Mouse (Mus musculus) thymus, postnatal 25 days (tissue): Measurements from ENCODE around the gene Ccdc13.

Source experiments
- DNase-seq: peaks from one replicate; pipeline ENCODE4 v3.0.0; 2022

Gene Ccdc13

DNA sequence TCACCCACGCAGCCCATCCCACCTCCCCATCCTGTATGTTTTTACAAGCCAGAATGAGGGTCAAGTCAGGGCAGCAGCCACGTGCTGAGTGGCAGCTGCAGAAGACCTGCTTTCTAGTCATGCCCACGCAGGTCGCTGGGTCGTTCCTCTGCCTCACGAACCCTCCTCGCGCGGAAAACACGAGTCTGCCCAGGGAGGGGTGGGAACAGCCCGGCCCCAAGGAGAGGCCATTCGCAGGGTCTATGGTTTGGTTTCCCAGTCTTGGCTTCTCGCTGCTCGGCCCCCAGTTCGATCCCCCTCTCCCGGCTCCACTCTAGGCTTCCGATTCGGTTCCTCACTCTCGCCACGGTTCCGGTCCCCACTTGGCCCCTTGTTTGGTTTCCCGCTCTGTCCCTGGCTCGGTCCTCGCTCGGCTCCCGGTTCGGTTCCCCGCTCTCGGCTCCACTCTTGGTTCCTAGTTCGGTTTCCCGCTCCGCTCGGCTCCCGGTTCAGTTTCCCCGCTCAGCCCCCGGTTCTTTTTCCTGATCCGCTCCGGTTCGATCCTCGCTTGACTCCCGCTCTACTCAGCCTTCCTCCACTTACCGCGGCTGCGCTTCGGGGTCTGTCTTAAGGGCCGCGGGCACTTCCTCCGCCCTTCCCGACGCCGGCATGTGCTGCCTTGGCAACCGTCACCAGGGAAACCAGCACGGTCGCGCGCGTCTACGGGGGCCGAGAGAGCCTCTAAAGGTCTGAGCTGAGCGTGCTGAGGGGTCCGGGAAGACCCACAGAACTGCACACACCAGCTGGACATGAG lies at the start of gene Ccdc13:
Gene Ccdc13, minus strand, starts transcription at position 633 of the 793 bp plus-strand sequence.
- peak; percentile 83 for DNase-seq

DNA sequence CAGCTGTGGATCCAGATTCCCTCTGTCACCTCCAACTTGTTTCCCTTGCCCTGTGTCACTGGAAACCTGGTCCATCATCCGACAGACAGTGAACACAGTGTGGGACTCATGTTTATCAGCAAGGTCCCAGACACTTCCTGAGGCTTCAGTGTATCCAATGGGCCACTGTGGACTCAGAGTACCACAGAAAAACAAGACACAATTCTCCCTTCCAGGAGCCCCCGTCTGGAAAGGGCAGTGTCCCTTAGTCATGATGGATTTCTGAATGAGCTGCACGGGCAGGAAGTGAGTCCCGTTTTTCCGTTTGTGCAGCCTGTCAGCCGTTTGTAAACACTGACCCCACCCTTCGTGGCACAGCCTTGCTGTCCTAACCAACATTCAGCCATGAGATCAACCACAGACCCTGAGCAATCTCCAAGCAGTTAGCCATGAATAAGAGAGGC lies 42.8 kb upstream of the Ccdc13 start:
- DNase-seq: no peak

DNA sequence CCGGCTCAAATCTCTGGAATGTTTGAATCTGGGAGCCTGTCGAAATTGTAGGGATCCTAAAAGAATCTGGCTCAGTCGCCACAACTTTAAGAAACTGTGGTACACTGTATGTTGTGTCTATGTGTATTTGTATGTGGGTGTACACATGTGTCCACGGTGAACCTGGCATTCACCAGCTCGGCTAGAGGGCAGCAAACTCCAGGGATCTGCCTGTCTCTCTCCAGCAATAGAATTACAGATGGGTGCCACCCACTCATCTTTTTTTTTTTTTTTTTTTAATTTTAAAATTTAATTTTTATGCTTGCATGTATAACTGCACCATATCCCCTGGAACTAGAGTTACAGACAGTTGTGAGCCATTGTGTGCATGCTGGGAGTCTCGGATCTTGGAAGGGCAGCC lies 42.0 kb upstream of the Ccdc13 start:
- DNase-seq: no peak

GRCm38 (mm10) chr9:121880840-121881239 lies 41.6 kb upstream of the Ccdc13 start:
- DNase-seq: peak; percentile 76

GRCm38 (mm10) chr9:121877052-121877740 lies 37.9 kb upstream of the Ccdc13 start:
- no peak for DNase-seq

- DNase-seq: no peak
These were observed 34.3 kb upstream of the Ccdc13 start for GRCm38 (mm10) chr9:121873578-121873977.

GRCm38 (mm10) chr9:121872062-121872683 lies 32.9 kb upstream of the Ccdc13 start:
- DNase-seq: no peak

DNA sequence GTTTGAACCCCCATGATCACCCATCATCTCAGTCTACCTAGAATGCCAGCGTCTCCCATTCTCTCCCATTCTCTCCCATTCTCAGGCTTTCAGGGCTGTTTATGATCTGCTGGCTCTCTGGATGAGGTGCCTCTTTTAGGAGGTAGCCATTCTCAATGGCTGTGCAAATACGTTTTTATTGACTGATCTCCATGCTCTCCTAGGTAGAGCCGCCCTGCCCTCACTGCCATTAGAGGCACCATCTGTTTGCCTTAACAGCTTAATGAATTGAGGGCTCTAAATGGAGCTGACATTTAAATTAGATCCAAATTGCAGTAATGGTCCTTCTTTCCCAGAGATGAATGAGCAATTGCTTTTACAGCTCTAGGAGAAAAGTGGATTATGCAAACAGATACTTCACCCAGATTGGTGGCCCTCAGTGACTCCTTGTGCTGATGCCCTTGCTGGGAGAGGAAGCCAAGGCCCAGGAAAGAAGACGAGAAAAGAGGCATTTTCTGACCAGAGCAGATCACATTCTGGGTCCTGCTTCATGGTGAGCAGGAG lies 30.8 kb upstream of the Ccdc13 start:
- no peak for DNase-seq

GRCm38 (mm10) chr9:121869432-121869831 lies 30.2 kb upstream of the Ccdc13 start:
- DNase-seq: no peak

DNA sequence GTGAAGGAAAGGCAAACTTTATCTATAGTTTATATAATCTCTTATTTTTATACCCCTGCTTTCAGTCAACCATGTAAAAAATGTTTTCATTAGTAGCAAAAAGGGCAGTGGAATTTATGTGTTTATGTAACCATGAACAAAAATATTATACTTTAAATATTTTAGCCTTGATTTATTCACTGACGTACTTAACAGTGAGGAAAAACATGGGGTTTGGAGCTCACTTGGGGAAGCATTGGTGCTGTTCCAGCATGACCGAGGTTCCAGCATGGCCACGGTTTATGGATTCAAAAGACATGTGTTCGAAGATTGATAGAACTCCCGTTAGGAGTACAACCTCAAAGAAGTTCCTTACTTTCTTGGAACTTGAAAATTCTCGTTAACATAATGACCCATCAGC lies 29.0 kb upstream of the Ccdc13 start:
- DNase-seq: no peak

DNA sequence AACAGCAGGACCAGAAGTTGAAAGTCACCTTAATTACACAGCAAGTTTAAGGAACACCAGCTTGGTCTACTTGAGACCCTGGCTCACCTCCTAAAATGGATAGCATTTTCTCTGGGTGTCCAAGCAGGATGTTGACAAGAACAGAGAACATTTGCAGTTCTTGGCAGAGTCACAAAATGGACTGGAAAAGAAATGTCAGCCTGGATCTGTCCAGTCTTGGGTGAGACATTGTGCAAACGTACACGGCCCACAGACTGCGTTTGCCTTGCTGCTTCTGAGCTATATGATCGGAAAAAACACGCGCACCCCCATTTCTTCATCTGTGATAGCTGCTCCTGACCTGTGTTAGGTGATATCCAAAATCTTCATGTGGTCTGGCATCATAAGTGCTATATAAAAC lies 28.4 kb upstream of the Ccdc13 start:
- DNase-seq: no peak

DNA sequence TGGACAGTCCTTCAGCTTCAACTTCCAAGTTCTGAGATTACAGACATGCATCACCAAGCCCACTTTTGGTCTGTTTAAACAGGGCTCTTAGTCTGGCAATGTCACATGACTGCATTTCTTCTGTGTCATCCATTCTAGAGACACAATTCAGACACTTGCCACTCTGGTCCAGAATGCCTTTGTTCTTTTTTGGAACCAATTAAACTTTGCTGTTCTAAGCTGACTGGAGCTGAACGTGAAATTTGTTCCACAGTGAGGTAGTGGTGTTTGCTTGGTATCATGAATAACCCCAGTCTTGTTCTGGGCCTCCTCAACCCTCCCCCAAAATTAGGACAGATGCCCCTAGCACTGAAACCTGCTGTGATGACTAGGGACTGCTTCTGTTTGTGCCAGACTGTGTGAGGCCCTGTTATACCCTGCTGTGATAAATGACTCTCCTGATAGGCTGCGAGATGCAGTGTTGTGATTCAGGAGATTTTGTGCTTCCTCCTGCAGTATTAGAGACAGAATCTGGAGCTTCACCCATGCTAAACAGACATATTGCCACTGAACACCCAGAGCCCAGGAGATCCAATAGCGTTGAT lies 26.3 kb upstream of the Ccdc13 start:
- DNase-seq: no peak

GRCm38 (mm10) chr9:121864837-121865236 lies 25.6 kb upstream of the Ccdc13 start:
- no peak for DNase-seq

DNA sequence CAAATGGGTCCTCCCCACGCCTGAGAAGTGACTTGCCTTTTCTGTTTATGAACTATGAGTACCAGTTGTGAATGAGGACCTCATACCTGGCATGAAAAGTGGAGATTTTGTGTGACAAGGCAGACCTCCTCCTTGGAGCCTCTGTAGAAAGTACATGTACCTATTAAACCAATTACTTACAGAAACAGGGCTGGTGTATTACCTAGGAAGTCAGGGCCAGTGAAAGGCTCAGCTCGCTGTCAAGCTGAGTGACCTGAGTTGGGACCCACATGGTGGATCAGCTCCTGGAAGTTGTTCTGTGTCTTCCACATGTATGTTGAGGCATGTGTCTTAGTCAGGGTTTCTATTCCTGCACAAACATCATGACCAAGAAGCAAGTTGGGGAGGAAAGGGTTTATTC lies 21.7 kb upstream of the Ccdc13 start:
- DNase-seq: no peak

DNA sequence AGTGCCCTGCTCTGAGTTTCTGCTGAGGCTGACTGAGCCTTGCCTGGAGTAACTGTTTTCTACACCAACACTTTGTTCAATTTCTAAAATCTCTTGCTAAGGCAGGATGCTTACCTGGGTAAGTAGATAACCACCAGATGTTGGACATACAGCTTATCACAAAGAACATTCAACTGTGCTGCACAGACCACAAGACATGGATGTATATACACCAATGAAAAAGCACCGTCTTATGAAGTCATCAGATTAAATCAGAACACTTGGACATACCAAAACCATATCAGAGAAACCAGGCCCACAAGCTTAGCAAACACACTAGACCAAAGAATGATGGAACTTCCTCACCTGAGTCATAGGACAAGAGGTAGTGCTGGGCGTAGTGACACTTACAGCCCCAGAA lies 20.1 kb upstream of the Ccdc13 start:
- no peak for DNase-seq

GRCm38 (mm10) chr9:121858153-121858488 lies 18.9 kb upstream of the Ccdc13 start, which contains the start of gene Higd1a:
Higd1a (minus strand) TSS chr9:121858362.
- no peak for DNase-seq

DNA sequence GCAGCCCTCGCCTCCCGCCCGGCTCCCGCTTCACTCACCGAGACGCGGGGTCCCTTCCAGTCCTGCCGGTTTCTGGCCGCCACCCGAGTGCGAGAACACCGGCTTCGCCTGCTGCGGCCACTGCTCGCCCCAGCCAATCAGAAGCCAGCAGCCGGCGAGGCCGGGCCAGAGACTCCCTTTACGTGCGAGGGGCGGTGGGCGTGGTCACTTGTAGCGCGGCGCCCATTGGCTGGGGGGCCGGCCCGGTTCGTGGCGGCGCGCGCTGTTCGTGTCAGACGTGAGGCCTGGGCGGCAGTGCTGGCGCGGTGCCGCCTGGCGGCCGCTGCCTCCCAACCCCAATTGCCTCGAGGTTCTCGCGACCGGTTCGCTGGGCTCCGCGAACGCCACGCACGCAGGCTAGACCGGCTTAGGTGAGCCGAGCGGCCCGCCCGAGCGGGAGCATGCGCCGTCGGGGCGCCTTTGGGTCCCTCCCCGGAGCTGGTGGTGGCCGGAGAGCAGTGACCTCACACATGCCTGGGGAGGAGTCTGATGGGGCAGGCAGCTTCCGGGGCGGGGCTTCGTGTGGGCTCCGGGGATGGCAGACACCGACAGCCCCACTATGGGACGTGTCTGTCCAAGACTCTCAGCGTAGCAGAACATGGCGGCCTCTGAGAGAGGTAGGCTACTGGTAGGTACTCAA lies 18.4 kb upstream of the Ccdc13 start:
- DNase-seq: peak; percentile 98

- peak; percentile 56 for DNase-seq
These were observed 17.6 kb upstream of the Ccdc13 start for GRCm38 (mm10) chr9:121856649-121857416.

DNA sequence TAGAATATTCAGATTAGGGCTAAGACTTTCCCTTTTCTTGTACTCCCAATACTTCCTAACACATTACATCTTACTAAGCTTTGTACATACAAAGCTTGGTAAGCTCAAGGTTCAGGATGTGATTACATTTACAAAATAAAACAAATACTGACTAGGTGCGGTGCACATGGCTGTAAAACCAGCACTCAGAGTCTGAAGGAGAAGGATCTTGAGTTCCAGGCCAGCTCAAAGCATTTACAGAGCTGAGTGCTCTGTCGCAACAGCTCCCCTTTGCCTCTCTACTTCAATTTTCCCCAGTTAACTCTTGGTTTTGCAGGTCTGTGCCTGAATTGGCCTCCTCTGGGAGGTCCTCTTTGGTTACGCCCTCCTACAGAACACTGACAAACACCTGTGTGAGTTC lies 15.0 kb upstream of the Ccdc13 start:
- no peak for DNase-seq

- no peak for DNase-seq
These were observed 8.6 kb upstream of the Ccdc13 start for GRCm38 (mm10) chr9:121847842-121848241.

- no peak for DNase-seq
These were observed 7.9 kb upstream of the Ccdc13 start for GRCm38 (mm10) chr9:121847138-121847537.
